Mouse (Mus musculus) kidney, adult 2 months (tissue): ENCODE results near the gene D17H6S53E. TPM values are rescaled to one million over a fixed set of nuclear protein-coding genes. Genes with fewer than 3 reads are reported as not detected.

Experiments
- DNase-seq: peaks from one replicate; pipeline ENCODE4 v3.0.0; 2021
- H3K27ac ChIP-seq: fragments of 200-500 bp; 2 replicates; pipeline ENCODE4 v1.5.1; 2012; ENCODE audit warnings: low read depth, low read length, control low read depth, inconsistent platforms; ENCODE audit not compliant: insufficient read depth
- H3K27me3 ChIP-seq: fragments of 200-500 bp; replicated peaks from 2 replicates; pipeline ENCODE4 v1.6.1; 2012; ENCODE audit warnings: mild to moderate bottlenecking, moderate library complexity, low read length, inconsistent platforms; ENCODE audit not compliant: control insufficient read depth, insufficient read depth
- H3K36me3 ChIP-seq: fragments of 200-500 bp; 2 replicates; pipeline ENCODE4 v1.6.1; 2012; ENCODE audit warnings: mild to moderate bottlenecking, moderate library complexity, low read length, inconsistent platforms; ENCODE audit not compliant: control insufficient read depth, insufficient read depth
- H3K4me1 ChIP-seq: fragments of 200-500 bp; 2 replicates; pipeline ENCODE4 v1.6.1; 2011; ENCODE audit warnings: low read length; ENCODE audit not compliant: control insufficient read depth, insufficient read depth
- H3K4me3 ChIP-seq: fragments of 200-500 bp; 2 replicates; pipeline ENCODE4 v1.5.1; 2011; ENCODE audit warnings: mild to moderate bottlenecking, low read depth, low read length, control low read depth; ENCODE audit not compliant: insufficient read depth
- CTCF ChIP-seq: fragments of 200-500 bp; conservative IDR thresholded peaks from 2 replicates; pipeline ENCODE4 v1.5.1; 2011; ENCODE audit warnings: low read depth, mild to moderate bottlenecking, control low read depth, low read length, moderate library complexity, mixed read lengths; ENCODE audit not compliant: insufficient read depth, insufficient read length
- POLR2A ChIP-seq: fragments of 200-500 bp; IDR thresholded peaks from one replicate; pipeline ENCODE4 v1.6.1; 2011; ENCODE audit warnings: low read depth, low read length, control low read depth
- WGBS: fragments of 180-500 bp; shearing (Covaris S2); methylation state at CpG from one replicate; pipeline ENCODE4 v1.1.7; 2018; 5-methylcytosine and 5-hydroxymethylcytosine counted together
- polyA plus RNA-seq: library from polyadenylated mRNA; depleted of rRNA; stranded (reverse); fragments of >200 nt; gene quantifications from 2 replicates; pipeline ENCODE4 v1.2.3, GENCODE M21; 2012; rRNA removed

Gene D17H6S53E
- polyA plus RNA-seq, 1 experiment = 10.7 TPM

DNA sequence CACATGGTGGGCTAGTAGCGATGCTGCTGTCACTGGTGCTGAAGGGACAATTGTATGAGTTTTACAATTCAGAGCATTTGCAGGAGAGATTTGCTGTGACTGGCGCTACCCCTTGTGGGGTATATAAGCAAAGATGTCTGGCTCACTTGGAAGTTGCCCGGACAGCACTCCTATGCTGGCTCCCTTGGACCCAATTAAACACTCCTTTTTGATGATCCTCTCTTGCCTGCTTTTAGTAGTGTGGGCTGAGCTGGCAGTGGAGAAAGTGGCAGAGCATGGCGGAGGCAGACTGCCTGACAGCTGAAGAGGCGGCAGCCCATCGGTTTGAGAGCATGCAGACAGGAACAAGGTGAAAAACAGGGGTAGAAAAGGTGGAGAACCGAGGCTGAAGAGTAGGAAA lies 41.6 kb downstream of the D17H6S53E start:
- no peaks in the 10 kb centered on the region for H3K36me3 ChIP-seq
- no peak for TF ChIP-seq POLR2A
- TF ChIP-seq CTCF = no peak
- 90% methylated on average over 7 of the region's 7 CpGs for WGBS
- no peak overlapping the region for H3K4me3 ChIP-seq
- peaks cover 9% of the 10 kb centered on the region for H3K4me1 ChIP-seq
- no peaks in the 10 kb centered on the region for H3K27me3 ChIP-seq
- no peak overlapping the region for H3K27ac ChIP-seq
- DNase-seq = no peak

DNA sequence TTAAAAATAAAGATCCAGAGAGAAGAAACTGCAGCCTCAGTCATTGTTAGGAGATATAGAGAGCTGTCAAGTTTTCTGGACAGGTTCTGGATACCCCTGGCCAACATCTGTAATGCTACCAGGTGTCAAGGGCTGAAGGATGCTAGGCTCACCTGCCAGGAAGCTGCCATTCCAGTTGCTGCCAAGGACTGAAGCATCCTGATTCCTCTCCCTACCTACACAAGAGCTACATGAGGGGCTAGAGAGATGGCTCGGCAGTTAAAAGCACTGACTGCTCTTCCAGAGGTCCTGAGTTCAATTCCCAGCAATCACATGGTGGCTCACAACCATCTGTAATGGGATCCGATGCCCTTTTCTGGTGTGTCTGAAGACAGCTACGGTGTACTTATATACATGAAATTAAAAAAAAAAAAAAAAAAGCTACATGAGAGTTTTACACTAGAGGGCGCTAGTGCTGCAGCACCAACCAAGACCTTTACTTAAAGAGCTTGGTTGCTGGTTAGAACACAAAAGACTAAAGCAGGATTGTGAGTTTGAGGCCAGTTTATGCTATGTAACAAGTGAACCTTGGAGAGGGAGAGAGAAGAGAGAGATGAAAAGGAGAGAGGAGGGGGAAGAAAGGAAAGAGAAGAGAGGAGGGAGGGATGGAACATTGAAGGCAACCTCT lies 42.5 kb downstream of the D17H6S53E start:
- TF ChIP-seq POLR2A = no peak
- TF ChIP-seq CTCF = no peak
- Histone ChIP-seq H3K4me3 (no peak overlapping the region), H3K36me3 (no peaks in the 10 kb centered on the region), H3K4me1 (peaks cover 7% of the 10 kb centered on the region; the same call in 1 of the 2 replicates), H3K27me3 (no peaks in the 10 kb centered on the region), H3K27ac (no peak overlapping the region)
- peak; percentile 43 for DNase-seq
- 11% methylated on average over 4 of the region's 4 CpGs for WGBS

DNA sequence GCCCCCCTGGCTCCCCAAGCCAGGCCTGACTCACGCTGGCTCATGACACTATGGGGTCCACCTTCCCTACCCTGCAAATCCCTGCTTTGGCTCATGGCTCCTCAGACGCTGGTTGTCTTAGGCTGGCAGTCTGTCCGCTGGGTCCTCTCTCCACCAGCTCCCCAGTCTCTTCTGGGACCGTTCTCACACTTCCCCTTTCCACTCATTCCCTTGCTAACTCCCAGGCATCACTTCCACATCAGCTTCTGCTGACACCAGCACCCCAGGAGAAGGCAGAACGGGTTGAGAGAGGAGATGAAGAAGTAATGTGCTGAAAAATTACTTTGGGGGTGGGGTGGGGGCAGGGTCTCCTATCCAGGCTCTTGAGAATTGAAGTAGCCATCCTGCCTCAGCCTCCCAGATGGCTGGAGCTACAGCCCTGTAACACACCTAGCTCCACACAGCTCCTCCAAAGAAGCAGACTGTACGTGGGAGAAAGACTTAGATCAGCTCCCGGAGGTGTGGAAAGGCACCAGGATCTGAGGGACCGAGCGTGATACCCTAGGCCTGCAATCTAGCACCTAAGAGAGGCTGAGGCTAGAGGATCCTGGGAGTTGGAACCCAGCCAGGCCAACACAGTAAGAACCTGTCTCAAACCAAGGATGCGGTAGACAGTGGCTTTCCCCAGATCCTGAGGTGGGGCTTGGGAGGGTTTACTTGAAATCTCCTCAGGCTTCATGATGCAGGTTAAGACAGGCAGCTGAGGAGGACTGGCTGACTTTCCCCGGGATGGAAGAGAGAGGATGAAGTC lies 46.5 kb downstream of the D17H6S53E start:
- 78% methylated on average over 11 of the region's 11 CpGs for WGBS
- Histone ChIP-seq H3K4me1 (0 out of 2 replicates have a peak, but pooled peaks cover 5% of the 10 kb centered on the region), H3K27ac (0 out of 2 replicates have a peak overlapping the region, but pooled peaks have one; percentile 4), H3K27me3 (no peaks in the 10 kb centered on the region), H3K36me3 (no peaks in the 10 kb centered on the region), H3K4me3 (no peak overlapping the region)
- TF ChIP-seq CTCF (no peak), POLR2A (no peak)
- peak; percentile 24 for DNase-seq

DNA sequence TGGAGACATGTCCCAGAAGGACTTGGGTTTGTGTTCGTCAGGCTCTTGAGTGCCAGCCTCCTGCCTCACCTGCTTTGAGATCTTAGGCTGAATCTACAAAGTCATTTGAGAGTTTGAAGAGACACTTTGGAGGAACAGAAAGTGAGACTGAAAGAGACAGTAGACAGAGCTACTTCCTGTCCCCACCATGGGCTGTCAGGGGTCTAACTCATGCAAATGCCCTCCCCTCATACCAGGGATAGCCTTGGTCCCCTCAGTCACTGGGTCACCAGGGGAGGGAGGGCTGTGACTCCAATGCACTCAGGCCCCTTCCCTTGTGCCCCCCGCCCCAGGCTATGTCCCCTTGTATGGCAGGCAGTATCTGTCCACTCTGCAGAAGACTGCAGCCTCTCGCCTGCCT lies 47.2 kb downstream of the D17H6S53E start:
- TF ChIP-seq CTCF (no peak), POLR2A (no peak)
- no peaks in the 10 kb centered on the region for H3K36me3 ChIP-seq
- no peaks in the 10 kb centered on the region for H3K27me3 ChIP-seq
- no peak for DNase-seq
- peak overlapping the region; percentile 56 for H3K27ac ChIP-seq
- WGBS = 89% methylated on average over 3 of the region's 3 CpGs
- 0 out of 2 replicates have a peak, but pooled peaks cover 5% of the 10 kb centered on the region for H3K4me1 ChIP-seq
- no peak overlapping the region for H3K4me3 ChIP-seq

DNA sequence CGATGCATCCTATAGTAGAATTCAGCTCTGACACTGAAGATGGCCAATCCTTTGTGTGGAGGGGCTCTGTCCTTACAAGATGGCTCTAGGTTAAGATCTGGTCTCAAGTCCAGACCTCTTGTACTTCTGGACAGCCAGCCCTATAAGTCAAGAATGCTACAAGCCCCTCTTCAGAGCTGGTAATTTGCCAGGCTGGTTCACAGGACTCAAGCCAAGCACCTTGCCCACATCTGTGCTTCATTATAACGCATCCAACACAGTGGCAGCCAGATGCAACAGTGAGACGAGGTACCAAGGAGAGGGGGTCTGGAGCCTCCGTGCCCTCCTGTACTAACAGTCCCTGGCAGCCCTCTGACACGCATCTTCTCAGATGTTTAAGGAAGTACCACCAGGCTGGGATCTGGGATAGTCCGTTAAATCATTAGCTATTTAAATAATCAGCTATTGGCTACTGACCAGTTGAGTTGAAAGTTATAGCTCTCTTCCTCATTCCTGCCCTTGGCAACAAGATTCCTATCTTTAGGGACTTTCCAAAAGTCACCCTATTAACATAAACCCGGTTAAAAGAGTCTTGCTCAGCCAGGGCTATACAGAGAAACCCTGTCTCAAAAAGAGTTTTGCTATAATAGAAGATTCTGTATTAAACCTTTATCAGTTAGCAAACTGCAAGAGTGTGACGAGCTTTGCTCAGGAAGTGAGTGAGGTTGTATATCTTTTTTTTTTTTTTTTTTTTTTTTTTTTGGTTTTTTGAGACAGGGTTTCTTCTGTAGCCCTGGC lies 48.2 kb downstream of the D17H6S53E start:
- WGBS = 49% methylated on average over 8 of the region's 8 CpGs
- H3K27ac ChIP-seq = peak overlapping the region; percentile 88

DNA sequence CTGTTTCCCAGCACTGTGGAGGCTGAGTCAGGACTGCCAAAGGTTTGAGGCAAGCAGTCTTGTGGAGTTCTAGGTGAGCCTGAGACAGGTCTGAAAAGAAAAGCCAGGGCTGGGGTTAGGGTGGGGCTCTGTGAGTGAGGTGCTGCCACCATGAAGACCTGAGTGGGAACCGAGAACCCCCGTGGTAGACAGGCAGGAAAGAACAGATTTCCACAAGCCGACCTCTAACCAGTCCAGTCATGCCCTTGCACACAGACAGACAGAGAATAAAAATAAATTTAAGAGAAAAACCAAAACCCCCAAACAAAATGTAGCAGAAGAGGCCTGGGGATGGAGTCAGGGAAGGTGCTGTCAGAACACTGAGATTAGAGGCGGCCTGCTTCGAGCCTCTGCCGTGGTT lies 49.2 kb downstream of the D17H6S53E start:
- no peak overlapping the region for H3K4me3 ChIP-seq
- no peak for TF ChIP-seq POLR2A
- TF ChIP-seq CTCF = no peak
- H3K4me1 ChIP-seq = 0 out of 2 replicates have a peak, but pooled peaks cover 5% of the 10 kb centered on the region
- DNase-seq = no peak
- no peaks in the 10 kb centered on the region for H3K27me3 ChIP-seq
- no peak overlapping the region for H3K27ac ChIP-seq
- WGBS = 61% methylated on average over 6 of the region's 6 CpGs
- no peaks in the 10 kb centered on the region for H3K36me3 ChIP-seq

More for the DNA sequence above, 48.2 kb downstream of the D17H6S53E start:
- 0 out of 2 replicates have a peak, but pooled peaks cover 5% of the 10 kb centered on the region for H3K4me1 ChIP-seq
- H3K4me3 ChIP-seq = no peak overlapping the region
- H3K36me3 ChIP-seq = no peaks in the 10 kb centered on the region
- DNase-seq = peak; percentile 41
- H3K27me3 ChIP-seq = no peaks in the 10 kb centered on the region
- no peak for TF ChIP-seq POLR2A
- no peak for TF ChIP-seq CTCF

DNA sequence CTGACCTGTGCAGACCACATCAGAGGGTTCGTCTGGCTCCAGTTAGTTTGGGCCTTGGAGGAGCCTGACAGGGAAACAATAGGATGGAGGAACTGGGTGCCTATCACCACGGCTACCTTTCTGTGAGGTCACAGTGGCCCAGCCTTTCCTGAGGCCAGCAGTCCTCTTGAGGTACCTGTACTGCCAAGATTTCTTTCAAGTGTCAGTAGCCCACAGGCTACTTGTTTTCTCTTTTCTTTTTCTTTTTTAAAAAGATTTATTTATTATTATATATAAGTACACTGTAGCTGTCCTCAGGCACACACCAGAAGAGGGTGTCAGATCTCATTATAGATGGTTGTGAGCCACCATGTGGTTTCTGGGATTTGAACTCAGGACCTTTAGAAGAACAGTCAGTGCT lies 49.8 kb downstream of the D17H6S53E start, which contains the start of gene Aif1:
Aif1 (minus strand) TSS at position 101 of the 400 bp plus-strand sequence.
- H3K4me1 ChIP-seq = 0 out of 2 replicates have a peak, but pooled peaks cover 5% of the 10 kb centered on the region
- TF ChIP-seq POLR2A (no peak), CTCF (no peak)
- no peaks in the 10 kb centered on the region for H3K27me3 ChIP-seq
- H3K27ac ChIP-seq = no peak within 1 kb of the TSS
- DNase-seq = no peak
- WGBS = 81% methylated on average over 2 of the region's 2 CpGs
- H3K4me3 ChIP-seq = no peak within 1 kb of the TSS
- no peaks in the 10 kb centered on the region for H3K36me3 ChIP-seq

Other genes starting within 250 kb of the D17H6S53E start
- 9.4 and 10.8 TPM in 2 replicates for gene Zbtb12, start 246.9 kb upstream of the D17H6S53E start, polyA plus RNA-seq
- 0.05 TPM in 1 of 2 replicates, not detected in the other for gene Gm20547, start 244.3 kb upstream of the D17H6S53E start, polyA plus RNA-seq
- 62.9 and 73.4 TPM in 2 replicates for gene C2, start 228.1 kb upstream of the D17H6S53E start, polyA plus RNA-seq
- gene Ehmt2, start 227.9 kb upstream of the D17H6S53E start, polyA plus RNA-seq = 134 and 169 TPM in 2 replicates
- 73.5 and 88.1 TPM in 2 replicates for gene Slc44a4, start 211.9 kb upstream of the D17H6S53E start, polyA plus RNA-seq
- 448 and 498 TPM in 2 replicates for gene Neu1, start 195.1 kb upstream of the D17H6S53E start, polyA plus RNA-seq
- gene Hspa1b, start 167.1 kb upstream of the D17H6S53E start, polyA plus RNA-seq = 38.8 and 56.5 TPM in 2 replicates
- not detected in 2 replicates for gene Gm20481, start 156.5 kb upstream of the D17H6S53E start, polyA plus RNA-seq
- gene Hspa1a, start 154.2 kb upstream of the D17H6S53E start, polyA plus RNA-seq = 23.4 and 31.5 TPM in 2 replicates
- gene Hspa1l, start 153.7 kb upstream of the D17H6S53E start, polyA plus RNA-seq = 0.33 and 0.58 TPM in 2 replicates
- 70.2 and 88.2 TPM in 2 replicates for gene Lsm2, start 144.5 kb upstream of the D17H6S53E start, polyA plus RNA-seq
- 52.5 and 64.5 TPM in 2 replicates for gene Vars, start 125.4 kb upstream of the D17H6S53E start, polyA plus RNA-seq
- gene Vwa7, start 109.8 kb upstream of the D17H6S53E start, polyA plus RNA-seq = 0.80 and 0.89 TPM in 2 replicates
- gene Sapcd1, start 98.4 kb upstream of the D17H6S53E start, polyA plus RNA-seq = 0.69 and 0.77 TPM in 2 replicates
- 1.6 and 2.4 TPM in 2 replicates for gene Msh5, start 79.6 kb upstream of the D17H6S53E start, polyA plus RNA-seq
- 105 and 117 TPM in 2 replicates for gene Clic1, start 76.4 kb upstream of the D17H6S53E start, polyA plus RNA-seq
- gene Ddah2, start 67.3 kb upstream of the D17H6S53E start, polyA plus RNA-seq = 37.7 and 41.0 TPM in 2 replicates
- 0.13 and 0.16 TPM in 2 replicates for gene Ly6g6c, start 61.0 kb upstream of the D17H6S53E start, polyA plus RNA-seq
- gene Mpig6b, start 60.2 kb upstream of the D17H6S53E start, polyA plus RNA-seq = 0.46 and 0.66 TPM in 2 replicates
- 2.1 and 2.5 TPM in 2 replicates for gene Ly6g6e, start 49.5 kb upstream of the D17H6S53E start, polyA plus RNA-seq
- 8.1 and 8.9 TPM in 2 replicates for gene Ly6g6d, start 48.3 kb upstream of the D17H6S53E start, polyA plus RNA-seq
- not detected in 2 replicates for gene Ly6g6f, start 40.8 kb upstream of the D17H6S53E start, polyA plus RNA-seq
- gene Abhd16a, start 37.1 kb upstream of the D17H6S53E start, polyA plus RNA-seq = 156 and 217 TPM in 2 replicates
- not detected in 2 replicates for gene Ly6g5c, start 18.1 kb upstream of the D17H6S53E start, polyA plus RNA-seq
- 0.81 and 1.0 TPM in 2 replicates for gene Ly6g5b, start 10.9 kb upstream of the D17H6S53E start, polyA plus RNA-seq
- 15.1 and 15.5 TPM in 2 replicates for gene Gpank1, start 4.9 kb upstream of the D17H6S53E start, polyA plus RNA-seq
- gene Csnk2b, start 4.3 kb upstream of the D17H6S53E start, polyA plus RNA-seq = 434 and 474 TPM in 2 replicates
- 138 and 157 TPM in 2 replicates for gene Apom, start 5.7 kb downstream of the D17H6S53E start, polyA plus RNA-seq
- gene Bag6, start 8.8 kb downstream of the D17H6S53E start, polyA plus RNA-seq = 145 and 160 TPM in 2 replicates
- gene Prrc2a, start 38.5 kb downstream of the D17H6S53E start, polyA plus RNA-seq = 237 and 272 TPM in 2 replicates
- gene Aif1, start 49.7 kb downstream of the D17H6S53E start, polyA plus RNA-seq = 0.65 and 2.6 TPM in 2 replicates
- gene Lst1, start 62.1 kb downstream of the D17H6S53E start, polyA plus RNA-seq = 9.4 and 17.7 TPM in 2 replicates
- gene Ltb, start 68.1 kb downstream of the D17H6S53E start, polyA plus RNA-seq = 2.5 and 20.9 TPM in 2 replicates
- 0.64 and 0.94 TPM in 2 replicates for gene Tnf, start 75.6 kb downstream of the D17H6S53E start, polyA plus RNA-seq
- gene Lta, start 79.0 kb downstream of the D17H6S53E start, polyA plus RNA-seq = 0.08 and 1.1 TPM in 2 replicates
- gene Gm16181, start 94.5 kb downstream of the D17H6S53E start, polyA plus RNA-seq = not detected in 2 replicates
- 6.6 and 6.7 TPM in 2 replicates for gene Atp6v1g2, start 107.3 kb downstream of the D17H6S53E start, polyA plus RNA-seq
- gene Nfkbil1, start 109.4 kb downstream of the D17H6S53E start, polyA plus RNA-seq = 11.5 and 11.7 TPM in 2 replicates
- gene Ddx39b, start 115.4 kb downstream of the D17H6S53E start, polyA plus RNA-seq = 203 and 206 TPM in 2 replicates
- 340 and 351 TPM in 2 replicates for gene H2-D1, start 136.4 kb downstream of the D17H6S53E start, polyA plus RNA-seq
- gene H2-Q1, start 194.0 kb downstream of the D17H6S53E start, polyA plus RNA-seq = 0.03 TPM in 1 of 2 replicates, not detected in the other
- 2.1 and 2.4 TPM in 2 replicates for gene H2-Q2, start 215.9 kb downstream of the D17H6S53E start, polyA plus RNA-seq